Mouse (Mus musculus) liver, embryonic 13.5 days (tissue): ENCODE data around the gene Pcsk4. TPM values are rescaled to one million over a fixed set of nuclear protein-coding genes. Genes with fewer than 3 reads are reported as not detected.

ENCODE experiments used
- ATAC-seq: fragments of 200-750 bp; cut with Nextera tagmentation; 2 replicates; pipeline ENCODE4 v1.8.0; 2017; ENCODE audit warnings: low read depth, mild to moderate bottlenecking, moderate number of reproducible peaks, moderate library complexity
- DNase-seq: peaks from one replicate; pipeline ENCODE4 v3.0.0; 2022
- H3K27ac ChIP-seq: fragments of 300-500 bp; sonication (generic); 2 replicates; pipeline ENCODE4 v1.5.1; 2015; ENCODE audit warnings: moderate library complexity, mild to moderate bottlenecking, inconsistent platforms
- H3K27me3 ChIP-seq: fragments of 300-500 bp; sonication (generic); 2 replicates; pipeline ENCODE4 v1.6.1; 2015; ENCODE audit warnings: mild to moderate bottlenecking, inconsistent platforms
- H3K36me3 ChIP-seq: fragments of 300-500 bp; sonication (generic); 2 replicates; pipeline ENCODE4 v1.6.1; 2015; ENCODE audit warnings: mild to moderate bottlenecking, inconsistent platforms
- H3K4me1 ChIP-seq: fragments of 300-500 bp; sonication (generic); replicated peaks from 2 replicates; pipeline ENCODE4 v1.6.1; 2015; ENCODE audit warnings: inconsistent platforms
- H3K4me2 ChIP-seq: fragments of 300-500 bp; sonication (generic); 2 replicates; pipeline ENCODE4 v1.6.1; 2015; ENCODE audit warnings: inconsistent platforms, mild to moderate bottlenecking, moderate library complexity
- H3K4me3 ChIP-seq: fragments of 300-500 bp; sonication (generic); replicated peaks from 2 replicates; pipeline ENCODE4 v1.5.1; 2015; ENCODE audit warnings: mild to moderate bottlenecking, inconsistent platforms
- H3K9ac ChIP-seq: fragments of 300-500 bp; sonication (generic); 2 replicates; pipeline ENCODE4 v1.6.1; 2015; ENCODE audit warnings: mild to moderate bottlenecking, inconsistent platforms
- H3K9me3 ChIP-seq: fragments of 300-500 bp; sonication (generic); replicated peaks from 2 replicates; pipeline ENCODE4 v1.6.1; 2016; ENCODE audit warnings: inconsistent platforms
- WGBS: fragments of 180-500 bp; shearing (Covaris S2); methylation state at CpG from one replicate; pipeline ENCODE4 v1.1.7; 2015; ENCODE audit not compliant: insufficient replicate concordance; 5-methylcytosine and 5-hydroxymethylcytosine counted together
- polyA plus RNA-seq: library from polyadenylated mRNA; unstranded; fragments of >200 nt; fragmentation: Nextera tagmentation; extraction: Ambion mirVana; gene quantifications from 2 replicates; pipeline ENCODE4 v1.2.1, GENCODE M21; 2015

Gene Pcsk4
- polyA plus RNA-seq, 1 experiment from 2014 or later = 5.3 TPM

DNA sequence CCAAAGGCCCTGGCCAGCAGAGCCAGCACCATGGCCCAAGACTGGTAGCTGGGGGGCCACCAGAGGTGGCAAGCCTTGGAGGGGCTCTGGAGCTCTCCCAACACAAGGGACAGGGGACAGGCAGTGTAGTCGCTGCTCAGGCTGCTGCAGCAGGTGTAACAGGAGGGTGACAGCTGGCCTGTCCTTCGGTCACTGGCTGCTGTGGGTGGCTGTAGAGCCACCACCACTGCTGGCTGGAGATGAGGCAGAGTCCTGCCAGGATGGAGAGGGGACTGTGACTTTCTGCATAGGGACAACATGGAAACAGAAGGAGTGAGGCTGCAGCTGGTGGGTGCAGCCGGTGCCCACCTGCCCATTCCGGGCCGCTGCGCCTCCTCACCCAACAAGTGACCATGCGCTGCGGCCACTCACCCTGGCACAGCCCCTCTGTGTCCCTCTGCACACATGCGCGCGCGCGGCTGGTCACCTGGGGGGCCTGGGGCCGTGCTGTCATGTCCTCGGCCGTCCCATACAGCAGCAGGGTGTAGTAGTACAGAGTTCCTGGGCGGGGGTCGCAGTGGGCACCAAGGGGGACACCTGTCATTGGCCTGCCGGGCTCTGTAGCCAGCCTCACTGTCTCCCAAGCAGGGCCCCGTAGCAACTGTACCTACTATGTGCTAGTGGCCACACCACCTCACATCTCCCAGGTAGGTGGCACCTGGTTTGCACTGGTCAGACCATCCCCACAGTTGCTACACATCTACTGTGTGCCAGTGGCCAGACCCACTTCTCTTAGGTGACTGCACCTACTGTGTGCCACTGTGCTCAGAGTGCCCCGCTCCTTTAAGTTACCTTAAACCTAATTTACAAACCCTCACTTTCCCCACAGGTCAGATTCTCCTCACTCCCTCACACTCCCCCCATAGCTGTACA, 7.4 kb downstream of the Pcsk4 start:
- WGBS = 83% methylated on average over 21 of the region's 21 CpGs
- peak overlapping the region; percentile 100 for H3K4me2 ChIP-seq
- peaks cover 84% of the 10 kb centered on the region for H3K4me1 ChIP-seq
- no peaks in the 10 kb centered on the region for H3K9me3 ChIP-seq
- peaks cover 24% of the 10 kb centered on the region for H3K36me3 ChIP-seq
- ATAC-seq = no peak
- H3K4me3 ChIP-seq = peak overlapping the region; percentile 80
- peaks cover 9% of the 10 kb centered on the region; the same call in 1 of the 2 replicates for H3K27me3 ChIP-seq
- peak overlapping the region; percentile 82 for H3K9ac ChIP-seq
- H3K27ac ChIP-seq = peak overlapping the region; percentile 91
- DNase-seq = no peak

GRCm38 (mm10) chr10:80321014-80321669, 8.2 kb downstream of the Pcsk4 start:
- Histone ChIP-seq H3K9me3 (no peaks in the 10 kb centered on the region), H3K4me2 (peak overlapping the region; percentile 100), H3K4me3 (peak overlapping the region; percentile 80), H3K9ac (peak overlapping the region; percentile 37), H3K27me3 (peaks cover 16% of the 10 kb centered on the region), H3K4me1 (peaks cover 92% of the 10 kb centered on the region), H3K36me3 (peaks cover 24% of the 10 kb centered on the region), H3K27ac (peak overlapping the region; percentile 91)
- DNase-seq (no peak), ATAC-seq (no peak)
- WGBS = 50% methylated on average over 6 of the region's 6 CpGs

- H3K36me3 ChIP-seq = peaks cover 24% of the 10 kb centered on the region
- ATAC-seq (peak; percentile 58), DNase-seq (peak; percentile 87)
- peak within 1 kb of the TSS; percentile 85 for H3K4me3 ChIP-seq
- H3K4me1 ChIP-seq = peaks cover 92% of the 10 kb centered on the region
- peaks cover 24% of the 10 kb centered on the region for H3K27me3 ChIP-seq
- WGBS = under 1% methylated on average over 34 of the region's 34 CpGs
- H3K9ac ChIP-seq = peak within 1 kb of the TSS; percentile 93
- peak within 1 kb of the TSS; percentile 91 for H3K27ac ChIP-seq
- no peaks in the 10 kb centered on the region for H3K9me3 ChIP-seq
- peak within 1 kb of the TSS; percentile 100 for H3K4me2 ChIP-seq
Observed at GRCm38 (mm10) chr10:80320340-80320760, 8.9 kb downstream of the Pcsk4 start, which contains the start of gene 2310011J03Rik. 2310011J03Rik (minus strand) TSS chr10:80320537.

- 29% methylated on average over 10 of the region's 10 CpGs for WGBS
- Histone ChIP-seq H3K4me1 (peaks cover 67% of the 10 kb centered on the region), H3K36me3 (peaks cover 24% of the 10 kb centered on the region), H3K4me2 (peak overlapping the region; percentile 37), H3K9ac (peak overlapping the region; percentile 51), H3K27ac (peak overlapping the region; percentile 59), H3K4me3 (no peak overlapping the region), H3K27me3 (peaks cover 58% of the 10 kb centered on the region), H3K9me3 (no peaks in the 10 kb centered on the region)
- ATAC-seq (no peak), DNase-seq (no peak)
Observed at GRCm38 (mm10) chr10:80317011-80317410, 12.3 kb downstream of the Pcsk4 start.

DNA sequence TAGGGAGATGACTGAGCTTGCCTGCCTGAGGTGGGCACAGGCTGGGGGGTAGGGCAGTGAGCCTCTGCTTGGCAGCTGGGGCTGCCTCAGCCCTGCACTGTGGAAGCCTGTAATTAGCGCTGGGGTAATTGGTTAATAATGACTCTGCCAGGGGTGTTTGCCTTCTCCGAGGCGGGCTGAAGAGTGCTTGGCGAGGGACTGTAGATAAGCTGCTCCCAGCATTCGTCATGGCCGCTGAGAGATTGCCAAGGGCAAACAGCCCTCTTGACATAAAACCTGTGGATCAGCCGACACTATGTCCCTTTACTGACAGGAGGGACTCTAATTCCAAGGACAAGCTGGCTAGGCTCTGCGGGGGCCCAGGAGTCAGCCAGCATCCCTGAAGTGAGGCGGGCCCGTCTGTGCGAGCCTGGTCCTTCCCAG, 12.9 kb downstream of the Pcsk4 start:
- H3K4me2 ChIP-seq = peak overlapping the region; percentile 37
- no peaks in the 10 kb centered on the region for H3K9me3 ChIP-seq
- WGBS = 17% methylated on average over 11 of the region's 11 CpGs
- no peak overlapping the region for H3K4me3 ChIP-seq
- peaks cover 60% of the 10 kb centered on the region for H3K4me1 ChIP-seq
- peaks cover 24% of the 10 kb centered on the region for H3K36me3 ChIP-seq
- ATAC-seq (no peak), DNase-seq (no peak)
- H3K27me3 ChIP-seq = peaks cover 64% of the 10 kb centered on the region
- peak overlapping the region; percentile 51 for H3K9ac ChIP-seq
- H3K27ac ChIP-seq = peak overlapping the region; percentile 15

DNA sequence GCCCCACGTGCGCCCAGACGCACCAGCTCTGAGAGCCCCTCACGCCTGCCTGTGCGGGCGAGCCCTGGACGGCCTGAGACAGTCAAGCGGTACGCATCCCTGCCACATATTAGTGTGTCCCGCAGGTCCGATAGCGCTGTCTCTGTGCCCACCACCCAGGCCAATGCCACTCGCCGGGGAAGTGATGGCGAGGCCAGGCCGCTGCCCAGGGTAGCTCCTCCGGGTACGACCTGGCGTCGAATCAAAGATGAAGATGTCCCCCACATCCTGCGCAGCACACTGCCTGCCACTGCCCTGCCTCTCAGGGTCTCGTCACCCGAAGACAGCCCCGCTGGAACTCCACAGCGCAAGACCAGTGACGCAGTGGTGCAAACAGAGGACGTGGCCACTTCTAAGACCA, 14.0 kb downstream of the Pcsk4 start:
- Histone ChIP-seq H3K9ac (no peak overlapping the region), H3K27me3 (peaks cover 75% of the 10 kb centered on the region), H3K4me3 (no peak overlapping the region), H3K27ac (no peak overlapping the region), H3K36me3 (peaks cover 24% of the 10 kb centered on the region), H3K4me2 (no peak overlapping the region), H3K9me3 (no peaks in the 10 kb centered on the region), H3K4me1 (peaks cover 52% of the 10 kb centered on the region)
- WGBS = 39% methylated on average over 27 of the region's 27 CpGs
- DNase-seq (no peak), ATAC-seq (no peak)

DNA sequence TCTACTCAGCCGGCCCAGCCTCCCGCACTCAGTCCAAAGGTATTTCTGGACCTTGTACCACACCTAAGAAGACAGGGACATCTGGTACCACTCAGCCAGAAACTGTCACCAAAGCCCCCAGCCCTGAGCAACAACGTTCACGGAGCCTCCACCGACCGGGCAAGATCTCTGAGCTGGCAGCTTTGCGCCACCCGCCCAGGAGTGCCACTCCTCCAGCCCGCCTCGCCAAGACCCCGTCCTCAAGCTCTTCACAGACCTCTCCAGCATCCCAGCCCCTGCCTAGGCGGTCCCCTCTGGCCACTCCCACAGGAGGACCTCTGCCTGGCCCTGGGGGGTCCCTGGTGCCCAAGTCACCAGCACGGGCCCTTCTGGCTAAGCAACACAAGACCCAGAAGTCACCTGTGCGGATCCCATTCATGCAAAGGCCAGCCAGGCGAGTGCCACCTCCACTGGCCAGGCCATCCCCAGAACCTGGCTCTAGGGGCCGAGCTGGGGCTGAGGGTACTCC, 14.8 kb downstream of the Pcsk4 start:
- H3K27ac ChIP-seq = no peak overlapping the region
- H3K4me2 ChIP-seq = no peak overlapping the region
- peaks cover 82% of the 10 kb centered on the region for H3K27me3 ChIP-seq
- H3K36me3 ChIP-seq = peaks cover 24% of the 10 kb centered on the region
- peaks cover 48% of the 10 kb centered on the region for H3K4me1 ChIP-seq
- no peaks in the 10 kb centered on the region for H3K9me3 ChIP-seq
- 46% methylated on average over 16 of the region's 16 CpGs for WGBS
- DNase-seq (no peak), ATAC-seq (no peak)
- H3K4me3 ChIP-seq = no peak overlapping the region
- no peak overlapping the region for H3K9ac ChIP-seq

GRCm38 (mm10) chr10:80313627-80314201, 15.6 kb downstream of the Pcsk4 start:
- no peak overlapping the region for H3K27ac ChIP-seq
- DNase-seq (no peak), ATAC-seq (no peak)
- H3K9ac ChIP-seq = no peak overlapping the region
- H3K27me3 ChIP-seq = peaks cover 90% of the 10 kb centered on the region
- 21% methylated on average over 20 of the region's 20 CpGs for WGBS
- H3K4me1 ChIP-seq = peaks cover 40% of the 10 kb centered on the region
- no peaks in the 10 kb centered on the region for H3K9me3 ChIP-seq
- no peak overlapping the region for H3K4me2 ChIP-seq
- no peak overlapping the region for H3K4me3 ChIP-seq
- peaks cover 16% of the 10 kb centered on the region for H3K36me3 ChIP-seq

- Histone ChIP-seq H3K27me3 (peaks cover 98% of the 10 kb centered on the region), H3K36me3 (peaks cover 7% of the 10 kb centered on the region), H3K9ac (no peak overlapping the region), H3K4me3 (no peak overlapping the region), H3K27ac (no peak overlapping the region), H3K4me2 (no peak overlapping the region), H3K4me1 (peaks cover 32% of the 10 kb centered on the region), H3K9me3 (no peaks in the 10 kb centered on the region)
- 53% methylated on average over 54 of the region's 54 CpGs for WGBS
- no peak for DNase-seq
- no peak for ATAC-seq
Observed at GRCm38 (mm10) chr10:80312586-80313504, 16.5 kb downstream of the Pcsk4 start.

DNA sequence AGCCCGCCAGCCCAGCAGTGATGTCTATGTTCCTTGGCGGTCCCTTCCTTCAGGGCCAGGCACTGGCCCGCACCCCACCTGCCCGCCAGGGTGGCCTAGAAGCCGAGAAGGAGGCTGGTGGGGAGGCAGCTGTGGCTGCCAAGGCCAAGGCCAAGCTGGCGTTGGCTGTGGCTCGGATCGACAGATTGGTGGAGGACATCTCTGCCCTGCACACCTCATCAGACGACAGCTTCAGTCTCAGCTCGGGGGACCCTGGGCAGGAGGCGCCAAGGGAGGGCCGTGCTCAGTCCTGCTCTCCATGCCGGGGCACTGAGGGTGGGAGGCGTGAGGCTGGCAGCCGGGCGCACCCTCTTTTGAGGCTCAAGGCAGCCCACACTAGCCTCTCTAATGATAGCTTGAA, 17.7 kb downstream of the Pcsk4 start:
- Histone ChIP-seq H3K9ac (no peak overlapping the region), H3K9me3 (no peaks in the 10 kb centered on the region), H3K4me1 (peaks cover 19% of the 10 kb centered on the region), H3K36me3 (no peaks in the 10 kb centered on the region), H3K4me3 (no peak overlapping the region), H3K27ac (no peak overlapping the region), H3K4me2 (no peak overlapping the region), H3K27me3 (peaks cover 99% of the 10 kb centered on the region)
- 56% methylated on average over 16 of the region's 16 CpGs for WGBS
- ATAC-seq (no peak), DNase-seq (no peak)
